Mouse (Mus musculus) neural tube, embryonic 14.5 days (tissue): Measurements from ENCODE around the gene Pkd1. TPM values are rescaled to one million over a fixed set of nuclear protein-coding genes. Genes with fewer than 3 reads are reported as not detected.

Source experiments
- ATAC-seq: fragments of 200-750 bp; cut with Nextera tagmentation; 2 replicates; pipeline ENCODE4 v1.8.0; 2017; ENCODE audit warnings: low read depth, mild to moderate bottlenecking, moderate TSS enrichment, moderate library complexity
- H3K27ac ChIP-seq: fragments of 300-500 bp; sonication (generic); 2 replicates; pipeline ENCODE4 v1.5.1; 2014; ENCODE audit warnings: low read depth, mild to moderate bottlenecking, control low read depth, low read length, moderate library complexity, mixed read lengths
- H3K27me3 ChIP-seq: fragments of 300-500 bp; sonication (generic); 2 replicates; pipeline ENCODE4 v1.6.1; 2014; ENCODE audit warnings: low read length; ENCODE audit not compliant: control insufficient read depth, insufficient read depth
- H3K36me3 ChIP-seq: fragments of 300-500 bp; sonication (generic); 2 replicates; pipeline ENCODE4 v1.6.1; 2014; ENCODE audit warnings: low read length, mixed read lengths; ENCODE audit not compliant: control insufficient read depth, insufficient read depth
- H3K4me1 ChIP-seq: fragments of 300-500 bp; sonication (generic); 2 replicates; pipeline ENCODE4 v1.6.1; 2014; ENCODE audit warnings: low read length; ENCODE audit not compliant: control insufficient read depth, insufficient read depth
- H3K4me2 ChIP-seq: fragments of 300-500 bp; sonication (generic); 2 replicates; pipeline ENCODE4 v1.6.1; 2014; ENCODE audit warnings: mild to moderate bottlenecking, low read depth, low read length, control low read depth
- H3K4me3 ChIP-seq: fragments of 300-500 bp; sonication (generic); 2 replicates; pipeline ENCODE4 v1.5.1; 2014; ENCODE audit warnings: low read depth, low read length, control low read depth, mixed read lengths
- H3K9ac ChIP-seq: fragments of 300-500 bp; sonication (generic); replicated peaks from 2 replicates; pipeline ENCODE4 v1.6.1; 2014; ENCODE audit warnings: low read depth, mild to moderate bottlenecking, control low read depth, low read length, mixed read lengths
- H3K9me3 ChIP-seq: fragments of 300-500 bp; sonication (generic); 2 replicates; pipeline ENCODE4 v1.6.1; 2016; ENCODE audit warnings: low read length; ENCODE audit not compliant: control insufficient read depth
- WGBS: fragments of 180-500 bp; shearing (Covaris S2); extraction: QIAGEN DNeasy Blood & Tissue Kit; methylation state at CpG from one replicate; pipeline ENCODE4 v1.1.7; 2014; 5-methylcytosine and 5-hydroxymethylcytosine counted together
- polyA plus RNA-seq: library from polyadenylated mRNA; unstranded; fragments of >200 nt; fragmentation: Nextera tagmentation; extraction: Ambion mirVana; gene quantifications from 2 replicates; pipeline ENCODE4 v1.2.1, GENCODE M21; 2014

The Pkd1 gene
- polyA plus RNA-seq, 1 experiment from 2014 or later, result 30.8 TPM

GRCm38 (mm10) chr17:24567034-24567779, 17.6 kb downstream of the Pkd1 start:
- no peak for ATAC-seq
- Histone ChIP-seq H3K4me2 (no peak overlapping the region), H3K9ac (no peak overlapping the region), H3K4me3 (no peak overlapping the region), H3K27ac (no peak overlapping the region), H3K9me3 (no peaks in the 10 kb centered on the region), H3K27me3 (no peaks in the 10 kb centered on the region), H3K4me1 (peaks cover 3% of the 10 kb centered on the region; the same call in 1 of the 2 replicates), H3K36me3 (peaks cover 31% of the 10 kb centered on the region)
- 61% methylated on average over 8 of the region's 8 CpGs for WGBS

DNA sequence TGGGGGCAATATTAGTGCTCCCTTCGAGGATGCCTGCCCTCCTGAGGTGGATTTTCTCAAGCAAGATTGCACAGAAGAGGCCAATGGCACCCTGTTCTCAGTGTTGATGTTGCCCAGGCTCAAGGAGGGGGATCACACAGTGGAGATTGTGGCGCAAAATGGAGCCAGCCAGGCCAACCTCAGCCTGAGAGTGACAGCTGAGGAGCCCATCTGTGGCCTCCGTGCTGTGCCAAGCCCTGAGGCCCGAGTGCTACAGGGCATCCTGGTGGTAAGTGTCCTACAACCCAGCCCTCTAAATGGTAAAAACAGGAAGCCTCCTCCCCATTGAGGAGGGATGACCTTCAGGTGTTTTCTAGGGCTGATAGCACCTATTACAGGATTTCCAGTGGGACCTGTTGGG, 20.2 kb downstream of the Pkd1 start:
- H3K27me3 ChIP-seq, result no peaks in the 10 kb centered on the region
- peaks cover 3% of the 10 kb centered on the region; the same call in 1 of the 2 replicates for H3K4me1 ChIP-seq
- no peak overlapping the region for H3K9ac ChIP-seq
- no peak for ATAC-seq
- peaks cover 45% of the 10 kb centered on the region for H3K36me3 ChIP-seq
- H3K4me3 ChIP-seq, result no peak overlapping the region
- no peak overlapping the region for H3K27ac ChIP-seq
- H3K4me2 ChIP-seq, result no peak overlapping the region
- 86% methylated on average over 4 of the region's 4 CpGs for WGBS
- H3K9me3 ChIP-seq, result no peaks in the 10 kb centered on the region

DNA sequence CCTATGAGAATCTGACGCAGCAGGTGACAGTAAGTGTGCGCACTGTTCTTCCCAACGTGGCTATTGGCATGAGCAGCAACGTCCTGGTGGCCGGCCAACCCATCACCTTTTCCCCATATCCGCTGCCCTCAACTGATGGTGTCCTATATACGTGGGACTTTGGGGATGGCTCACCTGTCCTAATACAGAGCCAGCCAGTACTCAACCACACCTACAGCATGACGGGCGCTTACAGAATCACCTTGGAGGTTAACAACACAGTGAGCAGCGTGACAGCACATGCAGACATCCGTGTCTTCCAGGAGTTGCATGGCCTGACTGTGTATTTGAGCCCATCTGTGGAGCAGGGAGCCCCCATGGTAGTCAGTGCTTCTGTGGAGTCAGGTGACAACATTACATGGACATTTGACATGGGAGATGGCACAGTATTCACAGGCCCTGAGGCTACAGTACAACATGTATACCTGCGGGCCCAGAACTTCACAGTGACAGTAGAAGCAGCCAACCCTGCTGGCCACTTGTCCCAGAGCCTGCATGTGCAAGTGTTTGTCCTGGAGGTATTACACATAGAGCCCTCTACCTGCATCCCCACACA, 23.1 kb downstream of the Pkd1 start:
- Histone ChIP-seq H3K27ac (no peak overlapping the region), H3K4me1 (no peaks in the 10 kb centered on the region), H3K9ac (no peak overlapping the region), H3K36me3 (peaks cover 55% of the 10 kb centered on the region), H3K27me3 (no peaks in the 10 kb centered on the region), H3K9me3 (no peaks in the 10 kb centered on the region), H3K4me3 (no peak overlapping the region), H3K4me2 (no peak overlapping the region)
- ATAC-seq, result no peak
- WGBS, result 97% methylated on average over 12 of the region's 12 CpGs

- Histone ChIP-seq H3K27me3 (no peaks in the 10 kb centered on the region), H3K36me3 (peaks cover 66% of the 10 kb centered on the region), H3K9me3 (no peaks in the 10 kb centered on the region), H3K9ac (no peak overlapping the region), H3K4me3 (no peak overlapping the region), H3K27ac (no peak overlapping the region), H3K4me2 (no peak overlapping the region), H3K4me1 (no peaks in the 10 kb centered on the region)
- ATAC-seq, result no peak
- WGBS, result 96% methylated on average over 9 of the region's 9 CpGs
These were observed 24.2 kb downstream of the Pkd1 start for GRCm38 (mm10) chr17:24573811-24574210.

DNA sequence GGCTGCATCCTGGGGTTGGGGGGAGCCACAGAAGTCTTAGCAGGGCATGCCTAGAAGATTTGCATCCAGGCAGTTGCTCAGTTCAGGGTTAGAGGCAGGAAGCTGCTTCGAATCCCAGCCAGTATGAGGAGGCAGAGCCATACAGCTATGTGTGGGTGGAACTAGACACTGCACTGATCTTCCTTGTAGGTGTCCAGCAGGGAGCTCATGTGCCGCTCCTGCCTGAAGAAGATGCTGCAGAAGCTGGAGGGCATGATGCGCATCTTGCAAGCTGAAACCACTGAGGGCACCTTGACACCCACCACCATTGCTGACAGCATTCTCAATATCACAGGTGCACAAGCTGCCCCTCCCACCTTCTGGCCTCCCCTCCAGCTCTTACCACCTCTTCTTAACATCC, 29.9 kb downstream of the Pkd1 start:
- no peak overlapping the region for H3K4me3 ChIP-seq
- ATAC-seq, result no peak
- H3K4me2 ChIP-seq, result no peak overlapping the region
- H3K9me3 ChIP-seq, result no peaks in the 10 kb centered on the region
- no peaks in the 10 kb centered on the region for H3K4me1 ChIP-seq
- H3K27ac ChIP-seq, result no peak overlapping the region
- H3K36me3 ChIP-seq, result peaks cover 67% of the 10 kb centered on the region
- 97% methylated on average over 3 of the region's 3 CpGs for WGBS
- no peaks in the 10 kb centered on the region for H3K27me3 ChIP-seq
- no peak overlapping the region for H3K9ac ChIP-seq

DNA sequence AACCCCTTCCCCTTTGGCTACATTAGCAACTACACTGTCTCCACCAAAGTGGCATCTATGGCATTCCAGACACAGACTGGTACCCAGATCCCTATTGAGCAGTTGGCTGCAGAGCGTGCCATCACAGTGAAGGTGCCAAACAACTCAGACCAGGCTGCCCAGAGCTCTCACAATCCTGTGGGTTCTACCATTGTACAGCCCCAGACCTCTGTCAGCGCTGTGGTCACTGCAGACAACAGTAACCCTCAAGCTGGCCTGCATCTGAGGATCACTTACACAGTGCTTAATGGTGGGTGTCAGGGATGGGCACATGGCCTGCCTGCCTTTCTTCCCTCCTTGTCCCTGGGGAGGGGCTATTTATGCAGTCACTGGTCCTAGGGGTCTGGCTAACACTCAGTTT, 30.7 kb downstream of the Pkd1 start:
- no peak overlapping the region for H3K9ac ChIP-seq
- H3K27me3 ChIP-seq, result no peaks in the 10 kb centered on the region
- H3K4me2 ChIP-seq, result no peak overlapping the region
- no peaks in the 10 kb centered on the region for H3K9me3 ChIP-seq
- H3K4me3 ChIP-seq, result no peak overlapping the region
- 100% methylated on average over 2 of the region's 2 CpGs for WGBS
- H3K36me3 ChIP-seq, result peaks cover 64% of the 10 kb centered on the region
- H3K27ac ChIP-seq, result no peak overlapping the region
- no peaks in the 10 kb centered on the region for H3K4me1 ChIP-seq
- no peak for ATAC-seq

DNA sequence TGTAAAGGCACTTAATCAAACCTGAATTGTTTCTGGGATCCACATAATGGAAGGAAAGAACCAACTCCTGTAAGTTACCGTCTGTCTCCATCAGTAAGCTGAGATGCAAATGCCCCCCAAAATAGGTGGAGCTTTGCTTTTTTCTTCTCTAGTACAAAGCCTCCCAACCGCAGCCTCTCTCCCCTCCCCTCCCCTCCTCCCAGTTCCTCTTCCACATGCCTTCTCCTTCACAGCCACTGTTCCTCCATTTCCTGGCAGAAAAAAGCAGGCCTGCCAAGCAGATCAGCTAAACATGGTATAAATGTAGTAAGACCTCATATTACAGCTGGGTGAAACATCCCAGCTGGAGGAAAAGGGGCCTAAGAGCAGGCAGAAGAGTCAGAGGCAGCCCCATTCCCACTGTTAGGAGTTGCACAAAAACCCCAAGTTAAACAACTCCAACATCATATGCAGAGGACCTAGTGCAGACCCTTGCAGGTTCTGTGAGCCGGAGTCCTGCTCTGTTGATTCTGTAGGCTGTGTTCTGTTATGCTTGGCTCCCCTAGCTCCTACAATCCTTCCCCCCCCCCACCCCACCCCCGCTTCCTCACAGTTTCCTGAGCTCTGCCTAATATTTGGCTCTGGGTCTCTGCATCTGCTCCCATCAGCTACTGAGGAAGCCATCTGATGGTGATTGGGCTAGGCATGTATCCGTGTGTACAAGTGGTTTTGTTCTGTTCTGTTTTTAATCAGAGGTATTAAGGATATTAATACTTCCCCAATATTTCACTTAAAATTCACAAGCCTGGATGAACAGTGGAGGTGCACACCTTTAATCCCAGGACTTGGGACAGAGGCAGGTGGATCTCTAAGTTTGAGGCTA, 34.2 kb downstream of the Pkd1 start:
- Histone ChIP-seq H3K4me2 (no peak overlapping the region), H3K27me3 (no peaks in the 10 kb centered on the region), H3K4me1 (no peaks in the 10 kb centered on the region), H3K27ac (no peak overlapping the region), H3K36me3 (peaks cover 69% of the 10 kb centered on the region), H3K4me3 (no peak overlapping the region), H3K9me3 (no peaks in the 10 kb centered on the region), H3K9ac (no peak overlapping the region)
- ATAC-seq, result no peak
- 72% methylated on average over 5 of the region's 5 CpGs for WGBS

DNA sequence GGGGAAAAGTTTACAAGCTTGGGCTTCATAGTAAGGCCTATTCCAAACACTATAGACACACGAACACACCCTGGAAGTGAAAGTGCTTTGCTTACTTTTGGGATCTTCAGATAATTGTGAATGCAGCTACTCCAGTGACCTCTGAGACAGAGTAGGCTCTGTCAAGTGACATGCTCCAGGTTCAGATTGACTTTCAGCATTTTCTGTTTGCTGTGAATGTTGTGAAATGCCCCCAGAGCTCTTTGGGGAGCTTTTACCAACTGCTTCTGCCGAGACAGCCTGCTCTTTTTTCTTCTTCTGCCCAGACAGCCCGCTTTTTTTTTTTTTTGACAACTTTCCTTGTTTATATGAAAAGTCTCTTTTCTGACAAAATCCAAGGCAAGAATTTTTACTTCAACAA, 34.9 kb downstream of the Pkd1 start:
- no peak overlapping the region for H3K9ac ChIP-seq
- no peak overlapping the region for H3K27ac ChIP-seq
- H3K4me1 ChIP-seq, result no peaks in the 10 kb centered on the region
- H3K27me3 ChIP-seq, result no peaks in the 10 kb centered on the region
- no peak for ATAC-seq
- no peak overlapping the region for H3K4me3 ChIP-seq
- peaks cover 67% of the 10 kb centered on the region for H3K36me3 ChIP-seq
- no peaks in the 10 kb centered on the region for H3K9me3 ChIP-seq
- 82% methylated on average over 3 of the region's 3 CpGs for WGBS
- H3K4me2 ChIP-seq, result no peak overlapping the region

- Histone ChIP-seq H3K9me3 (no peaks in the 10 kb centered on the region), H3K4me2 (no peak overlapping the region), H3K27ac (no peak overlapping the region), H3K9ac (no peak overlapping the region), H3K27me3 (no peaks in the 10 kb centered on the region), H3K36me3 (peaks cover 65% of the 10 kb centered on the region), H3K4me3 (no peak overlapping the region), H3K4me1 (no peaks in the 10 kb centered on the region)
- WGBS, result 98% methylated on average over 4 of the region's 4 CpGs
- ATAC-seq, result no peak
These were observed 36.9 kb downstream of the Pkd1 start for GRCm38 (mm10) chr17:24586532-24586931.
